ENCODE assay signal across 9 mouse cellular contexts in genomic region chr10:81198230-81198629, GRCm38 (mm10). TPM values are rescaled to one million over a fixed set of nuclear protein-coding genes. Genes with fewer than 3 reads are reported as not detected.
DNase-seq lines count a peak whose midpoint lies in the region; ATAC-seq lines count a peak whose summit lies in the region.
"Had no signal": no experiment of that assay in that cellular context is flagged by ENCODE, and none has a peak within 500 bp of the region (broad histone marks: within the 10 kb centered on the region; RNA-seq: fewer than 3 reads in every experiment).

No protein-coding gene starts in this region.

- H3K9me3 ChIP-seq in forebrain, embryonic 10.5 days, result no peaks in the 10 kb centered on the region
- H3K9me3 ChIP-seq in forebrain, embryonic 12.5 days, result no peaks in the 10 kb centered on the region
- H3K9me3 ChIP-seq in midbrain, embryonic 11.5 days (ENCODE audit: control insufficient read depth, low read length), result no peaks in the 10 kb centered on the region
- no peaks in the 10 kb centered on the region for H3K9me3 ChIP-seq in midbrain, embryonic 15.5 days

- no peak overlapping the region for H3K4me3 ChIP-seq in forebrain, embryonic 10.5 days
- H3K4me3 ChIP-seq in forebrain, embryonic 12.5 days (replicated peaks), result no peak overlapping the region
- no peak overlapping the region for H3K4me3 ChIP-seq in midbrain, embryonic 11.5 days (ENCODE audit: low read depth, low read length)
- H3K4me3 ChIP-seq in midbrain, embryonic 15.5 days, result no peak overlapping the region

- H3K27ac ChIP-seq in forebrain, embryonic 10.5 days, result no peak overlapping the region
- no peak overlapping the region for H3K27ac ChIP-seq in forebrain, embryonic 12.5 days
- H3K27ac ChIP-seq in midbrain, embryonic 11.5 days (ENCODE audit: low read depth, low read length), result no peak overlapping the region
- H3K27ac ChIP-seq in midbrain, embryonic 15.5 days, result no peak overlapping the region

- no peaks in the 10 kb centered on the region for H3K36me3 ChIP-seq in forebrain, embryonic 10.5 days (replicated peaks)
- H3K36me3 ChIP-seq in forebrain, embryonic 12.5 days (replicated peaks), result no peaks in the 10 kb centered on the region
- no peaks in the 10 kb centered on the region for H3K36me3 ChIP-seq in midbrain, embryonic 11.5 days (ENCODE audit: control insufficient read depth, insufficient read depth, low read length)
- no peaks in the 10 kb centered on the region for H3K36me3 ChIP-seq in midbrain, embryonic 15.5 days (replicated peaks)

- WGBS in forebrain, embryonic 10.5 days, result 3% methylated on average over 9 of the region's 9 CpGs
- WGBS in forebrain, embryonic 12.5 days, result 4% methylated on average over 9 of the region's 9 CpGs
- WGBS in midbrain, embryonic 11.5 days, result 5% methylated on average over 9 of the region's 9 CpGs
- 0% methylated on average over 9 of the region's 9 CpGs for WGBS in midbrain, embryonic 15.5 days

- H3K9ac ChIP-seq in forebrain, embryonic 12.5 days, result no peak overlapping the region
- no peak overlapping the region for H3K9ac ChIP-seq in midbrain, embryonic 11.5 days (ENCODE audit: low read length)
- no peak overlapping the region for H3K9ac ChIP-seq in midbrain, embryonic 15.5 days

- peaks cover 67% of the 10 kb centered on the region for H3K27me3 ChIP-seq in forebrain, embryonic 10.5 days (ENCODE audit: poor library complexity, severe bottlenecking)
- H3K27me3 ChIP-seq in forebrain, embryonic 12.5 days, result peaks cover 60% of the 10 kb centered on the region
- H3K27me3 ChIP-seq in midbrain, embryonic 11.5 days (ENCODE audit: control insufficient read depth, insufficient read depth, low read length), result peaks cover 21% of the 10 kb centered on the region
- peaks cover 22% of the 10 kb centered on the region for H3K27me3 ChIP-seq in midbrain, embryonic 15.5 days (replicated peaks)

- H3K4me1 ChIP-seq in forebrain, embryonic 10.5 days, result peaks cover 26% of the 10 kb centered on the region
- H3K4me1 ChIP-seq in forebrain, embryonic 12.5 days, result peaks cover 12% of the 10 kb centered on the region
- H3K4me1 ChIP-seq in midbrain, embryonic 11.5 days (ENCODE audit: control insufficient read depth, insufficient read depth, low read length), result peaks cover 6% of the 10 kb centered on the region
- peaks cover 3% of the 10 kb centered on the region for H3K4me1 ChIP-seq in midbrain, embryonic 15.5 days

- DNase-seq in forebrain, embryonic 10.5 days (ENCODE audit: extremely low spot score, low spot score), result peak; percentile 66
- peak; percentile 99 for DNase-seq in midbrain, embryonic 11.5 days (ENCODE audit: low spot score, missing footprints)
- peak; percentile 75 for DNase-seq in c-Kit-positive CD71-negative TER-119-negative erythroid progenitor cells, embryonic 14.5 days (ENCODE audit: low read depth)
- DNase-seq in heart, postnatal 10 days, result peak; percentile 79 to 82
- DNase-seq in urinary bladder, postnatal 36 days (ENCODE audit: low spot score in 2 of 2), result no peak

- no peak overlapping the region for H3K4me2 ChIP-seq in forebrain, embryonic 12.5 days
- H3K4me2 ChIP-seq in midbrain, embryonic 11.5 days, result no peak overlapping the region
- H3K4me2 ChIP-seq in midbrain, embryonic 15.5 days, result no peak overlapping the region

- intact Hi-C loops in heart, postnatal 10 days (cut with DNase I), result loop anchor here (1.0 to 5.0 kb wide), 2 partner anchors 20 to 249 kb away; no protein-coding TSS in a partner anchor

- no peak for ATAC-seq in forebrain, embryonic 12.5 days (ENCODE audit: low FRiP score)
- ATAC-seq in midbrain, embryonic 11.5 days (ENCODE audit: low FRiP score), result no peak
- no peak for ATAC-seq in midbrain, embryonic 15.5 days (replicated peaks)
- peak; percentile 88 for ATAC-seq in megakaryocyte, adult 5-6 weeks (ENCODE audit: poor library complexity, severe bottlenecking)

RNA-seq across cellular contexts. Expression of gene Nmrk2, which starts 3.6 kb away (rescaled TPM):
- polyA plus RNA-seq in forebrain, embryonic 10.5 days (2016; fragmentation: Nextera tagmentation; extraction: Ambion mirVana), result not detected in 2 replicates
- not detected in 2 replicates for polyA plus RNA-seq in forebrain, embryonic 12.5 days (2016; fragmentation: Nextera tagmentation; extraction: Ambion mirVana)
- not detected in 2 replicates for polyA plus RNA-seq in midbrain, embryonic 11.5 days (2014; fragmentation: Nextera tagmentation; extraction: Ambion mirVana)
- polyA plus RNA-seq in midbrain, embryonic 15.5 days (2015; fragmentation: Nextera tagmentation; extraction: Ambion mirVana), result 0.14 TPM in 1 of 2 replicates, not detected in the other
- 10 to 100 TPM; 11.6 to 16.5 TPM for total RNA-seq in heart, postnatal 10 days (2021)
- not detected in 2 replicates for total RNA-seq in megakaryocyte, adult 5-6 weeks (2015)
- not detected in 2 replicates for total RNA-seq in megakaryocyte, adult 5-6 weeks (2017)

RNA-seq across cellular contexts. Expression of gene 4930442H23Rik, which starts 14.6 kb away (rescaled TPM):
- not detected in 2 replicates for polyA plus RNA-seq in forebrain, embryonic 10.5 days (2016; fragmentation: Nextera tagmentation; extraction: Ambion mirVana)
- polyA plus RNA-seq in forebrain, embryonic 12.5 days (2016; fragmentation: Nextera tagmentation; extraction: Ambion mirVana), result not detected in 2 replicates
- polyA plus RNA-seq in midbrain, embryonic 11.5 days (2014; fragmentation: Nextera tagmentation; extraction: Ambion mirVana), result not detected in 2 replicates
- not detected in 2 replicates for polyA plus RNA-seq in midbrain, embryonic 15.5 days (2015; fragmentation: Nextera tagmentation; extraction: Ambion mirVana)
- not detected for total RNA-seq in heart, postnatal 10 days (2021)
- not detected in 2 replicates for total RNA-seq in megakaryocyte, adult 5-6 weeks (2015)
- total RNA-seq in megakaryocyte, adult 5-6 weeks (2017), result not detected in 2 replicates
- total RNA-seq: layer of hippocampus, adult 18-20 months had no signal

RNA-seq across cellular contexts. Expression of gene Dapk3, which starts 15.4 kb away (rescaled TPM):
- polyA plus RNA-seq in forebrain, embryonic 10.5 days (2016; fragmentation: Nextera tagmentation; extraction: Ambion mirVana), result 41.6 and 44.9 TPM in 2 replicates
- polyA plus RNA-seq in forebrain, embryonic 12.5 days (2016; fragmentation: Nextera tagmentation; extraction: Ambion mirVana), result 62.8 and 67.4 TPM in 2 replicates
- 49.7 and 50.6 TPM in 2 replicates for polyA plus RNA-seq in midbrain, embryonic 11.5 days (2014; fragmentation: Nextera tagmentation; extraction: Ambion mirVana)
- polyA plus RNA-seq in midbrain, embryonic 15.5 days (2015; fragmentation: Nextera tagmentation; extraction: Ambion mirVana), result 66.3 and 67.3 TPM in 2 replicates
- 10 to 100 TPM; 33.3 to 39.1 TPM for total RNA-seq in heart, postnatal 10 days (2021)
- total RNA-seq in megakaryocyte, adult 5-6 weeks (2015), result 9.8 and 12.7 TPM in 2 replicates
- total RNA-seq in megakaryocyte, adult 5-6 weeks (2017), result 27.5 and 36.6 TPM in 2 replicates

RNA-seq across cellular contexts. Expression of gene Eef2, which starts 21.8 kb away (rescaled TPM):
- 596 and 599 TPM in 2 replicates for polyA plus RNA-seq in forebrain, embryonic 10.5 days (2016; fragmentation: Nextera tagmentation; extraction: Ambion mirVana)
- 518 and 540 TPM in 2 replicates for polyA plus RNA-seq in forebrain, embryonic 12.5 days (2016; fragmentation: Nextera tagmentation; extraction: Ambion mirVana)
- polyA plus RNA-seq in midbrain, embryonic 11.5 days (2014; fragmentation: Nextera tagmentation; extraction: Ambion mirVana), result 398 and 422 TPM in 2 replicates
- 588 and 606 TPM in 2 replicates for polyA plus RNA-seq in midbrain, embryonic 15.5 days (2015; fragmentation: Nextera tagmentation; extraction: Ambion mirVana)
- 1,000 to 10,000 TPM; 1,333 to 1,385 TPM for total RNA-seq in heart, postnatal 10 days (2021)
- 394 and 408 TPM in 2 replicates for total RNA-seq in megakaryocyte, adult 5-6 weeks (2015)
- 983 and 1,066 TPM in 2 replicates for total RNA-seq in megakaryocyte, adult 5-6 weeks (2017)

RNA-seq across cellular contexts. Expression of gene Pias4, which starts 30.5 kb away (rescaled TPM):
- polyA plus RNA-seq in forebrain, embryonic 10.5 days (2016; fragmentation: Nextera tagmentation; extraction: Ambion mirVana), result 56.2 and 58.7 TPM in 2 replicates
- polyA plus RNA-seq in forebrain, embryonic 12.5 days (2016; fragmentation: Nextera tagmentation; extraction: Ambion mirVana), result 51.6 and 52.9 TPM in 2 replicates
- 42.1 and 46.5 TPM in 2 replicates for polyA plus RNA-seq in midbrain, embryonic 11.5 days (2014; fragmentation: Nextera tagmentation; extraction: Ambion mirVana)
- 59.2 and 66.3 TPM in 2 replicates for polyA plus RNA-seq in midbrain, embryonic 15.5 days (2015; fragmentation: Nextera tagmentation; extraction: Ambion mirVana)
- total RNA-seq in heart, postnatal 10 days (2021), result 10 to 100 TPM; 14.7 to 17.8 TPM
- total RNA-seq in megakaryocyte, adult 5-6 weeks (2015), result 10.1 and 13.7 TPM in 2 replicates
- 12.9 and 13.3 TPM in 2 replicates for total RNA-seq in megakaryocyte, adult 5-6 weeks (2017)

Comparison
In these comparisons a context has a peak if more than half of its experiments do, and no peak if none do; other contexts are left out.
1. DNase-seq: peak in forebrain, embryonic 10.5 days (single experiment), midbrain, embryonic 11.5 days (single experiment), c-Kit-positive CD71-negative TER-119-negative erythroid progenitor cells, embryonic 14.5 days (single experiment) and heart, postnatal 10 days (2 of 2); none in urinary bladder, postnatal 36 days (0 of 2).